Mouse (Mus musculus) urinary bladder, postnatal 4 days (tissue): ENCODE results near the gene Fbxl19.

ENCODE experiments used
- DNase-seq, 2 experiments: peaks; one replicate each; pipeline ENCODE4 v3.0.0; 2021 to 2022; ENCODE audit warnings: low spot score in 2 of 2

Gene Fbxl19

DNA sequence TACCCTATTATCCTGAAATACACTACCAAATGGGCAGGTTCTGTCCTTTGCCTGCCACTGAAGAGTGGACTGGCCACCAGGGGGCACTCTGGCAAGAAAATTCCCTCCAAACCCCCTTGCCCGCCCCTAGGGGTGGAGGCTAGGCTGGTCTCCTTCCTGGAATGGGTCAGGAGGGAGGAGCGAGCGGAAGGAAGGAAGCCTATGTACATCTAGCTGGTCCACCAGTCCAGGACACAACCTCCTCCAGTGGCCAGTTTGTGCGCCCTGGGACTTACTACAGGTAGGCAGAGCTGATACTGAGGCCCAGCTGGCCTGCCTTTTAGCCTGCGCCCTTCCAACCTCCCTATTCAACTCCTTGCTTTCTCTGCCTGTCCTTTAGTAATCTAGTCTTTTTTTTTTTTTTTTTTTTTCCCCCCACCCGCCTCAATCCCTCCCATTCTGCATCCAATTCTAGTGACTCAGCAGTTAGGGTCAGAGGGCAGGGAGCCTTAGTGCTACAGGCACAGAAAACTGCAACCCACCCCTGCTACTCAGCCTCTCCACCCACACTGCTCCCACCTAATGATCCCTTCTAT, 56.2 kb downstream of the Fbxl19 start, which contains the start of gene Hsd3b7:
Hsd3b7 (plus strand) TSS at position 170 of the 575 bp plus-strand sequence.
- DNase-seq, result peak; percentile 91 to 95

DNA sequence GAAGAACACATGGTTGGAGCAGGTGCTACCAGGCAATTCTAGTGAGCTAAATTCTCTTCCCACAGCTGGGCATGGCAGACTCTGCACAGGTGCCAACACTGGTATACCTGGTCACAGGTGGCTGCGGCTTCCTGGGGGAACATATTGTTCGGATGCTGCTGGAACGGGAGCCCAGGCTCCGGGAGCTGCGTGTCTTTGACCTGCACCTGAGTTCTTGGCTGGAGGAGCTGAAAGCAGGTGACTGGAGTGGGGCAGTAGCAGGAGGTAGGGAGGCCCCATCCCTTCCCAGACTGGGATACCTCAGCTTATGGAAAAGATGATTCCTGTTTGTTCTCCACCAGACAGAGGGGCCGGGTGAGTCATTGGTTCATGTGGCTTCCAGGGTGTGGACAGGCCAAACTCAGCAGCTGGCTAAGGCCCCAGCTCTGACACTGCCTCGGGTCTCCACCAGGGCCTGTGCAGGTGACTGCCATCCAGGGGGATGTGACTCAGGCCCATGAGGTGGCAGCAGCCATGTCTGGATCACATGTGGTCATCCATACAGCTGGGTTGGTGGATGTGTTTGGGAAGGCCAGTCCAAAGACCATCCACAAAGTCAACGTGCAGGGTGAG, 56.8 kb downstream of the Fbxl19 start:
- DNase-seq, result no peak

DNA sequence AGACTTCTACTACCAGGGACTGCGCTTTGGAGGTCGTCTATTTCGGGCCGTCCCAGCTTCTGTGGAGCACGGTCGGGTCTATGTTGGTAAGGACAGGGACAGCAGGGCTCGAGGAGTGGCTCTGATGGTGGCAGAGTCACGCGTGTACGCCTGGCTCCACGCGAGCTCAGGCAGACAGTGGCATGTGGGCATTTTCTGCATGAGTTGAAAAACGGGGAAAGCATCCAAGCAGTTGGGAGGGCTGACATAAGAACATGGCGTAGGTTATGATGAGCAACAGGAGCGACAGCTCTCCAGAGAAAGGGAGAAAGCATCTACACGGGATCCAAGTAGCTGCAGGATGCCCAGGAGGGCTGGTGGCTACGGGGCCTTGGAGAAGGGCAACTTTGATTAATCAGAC, 58.0 kb downstream of the Fbxl19 start:
- no peak for DNase-seq

DNA sequence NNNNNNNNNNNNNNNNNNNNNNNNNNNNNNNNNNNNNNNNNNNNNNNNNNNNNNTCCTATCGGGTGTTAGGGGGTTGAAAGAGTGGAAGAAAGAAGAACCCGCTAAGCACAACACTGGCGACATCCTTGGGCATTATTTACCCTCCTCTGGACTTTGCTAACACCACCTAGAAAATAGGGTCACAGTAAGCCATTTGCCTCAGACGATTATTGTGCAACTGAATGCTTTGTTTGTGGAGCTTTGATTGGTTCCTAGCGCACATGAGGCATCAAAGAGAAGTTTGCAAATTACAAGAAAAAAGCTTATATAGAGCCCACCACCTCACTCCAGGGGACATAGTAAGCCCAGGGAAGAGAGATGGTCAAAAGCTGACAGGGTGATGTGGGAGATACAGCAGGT, 64.5 kb downstream of the Fbxl19 start:
- DNase-seq, result no peak

DNA sequence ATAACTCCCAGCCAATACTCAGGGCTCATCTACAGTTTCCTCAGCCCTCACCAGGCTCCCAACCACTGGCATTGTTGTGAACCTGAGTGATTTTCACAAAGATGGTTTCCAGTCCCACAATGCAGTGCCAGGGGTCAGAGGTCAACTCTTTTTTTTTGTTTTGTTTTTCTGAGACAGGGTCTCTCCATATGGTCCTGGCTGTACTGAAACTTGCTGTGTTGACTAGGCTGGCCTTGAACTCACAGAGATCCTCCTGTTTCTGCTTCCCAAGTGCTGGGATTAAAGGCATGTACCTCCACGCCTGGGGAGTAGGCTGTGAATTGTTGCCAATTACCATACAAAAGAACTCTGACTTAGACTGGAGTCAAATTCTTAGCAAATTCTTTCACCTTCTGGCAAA, 65.5 kb downstream of the Fbxl19 start:
- no peak for DNase-seq

DNA sequence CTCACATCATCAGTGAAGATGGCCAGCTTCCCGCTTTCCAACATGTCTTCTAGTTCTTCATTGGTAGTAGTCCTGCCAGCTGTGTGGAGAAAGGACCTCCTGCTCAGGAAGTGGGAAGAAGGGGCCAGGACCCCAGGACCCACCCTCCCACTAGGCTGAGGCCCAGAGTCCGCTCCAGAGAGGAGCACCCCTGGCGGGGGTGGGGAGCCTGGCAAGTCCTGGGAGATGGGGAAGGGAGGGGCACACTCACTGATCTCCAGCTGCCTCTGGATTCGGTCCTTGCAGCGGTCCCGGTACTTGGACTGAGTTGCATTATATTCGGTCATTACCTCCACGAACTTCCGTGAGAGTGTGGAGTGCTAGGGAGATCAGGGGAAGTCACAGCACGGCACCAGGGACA, 66.3 kb downstream of the Fbxl19 start:
- DNase-seq, result no peak

DNA sequence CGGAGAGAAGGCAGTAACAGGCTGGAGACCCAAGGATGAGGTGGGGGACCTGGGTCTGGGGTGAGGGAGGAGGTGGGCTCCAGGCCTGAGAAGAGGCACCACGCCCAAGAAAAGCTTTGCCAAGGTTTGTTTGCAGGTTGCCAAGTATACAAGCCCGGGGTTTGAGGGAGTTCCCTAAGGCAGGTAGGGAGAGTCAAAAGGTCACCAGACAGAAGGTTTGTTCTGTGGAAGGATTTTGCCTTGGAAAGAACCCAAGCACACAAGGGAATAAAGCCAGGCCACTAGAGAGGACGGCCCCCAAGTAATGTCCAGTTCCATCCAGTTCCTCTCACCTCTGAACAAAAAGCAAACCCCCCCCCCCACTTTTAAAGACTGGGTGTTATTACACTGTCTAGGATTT, 66.9 kb downstream of the Fbxl19 start:
- DNase-seq, result no peak

DNA sequence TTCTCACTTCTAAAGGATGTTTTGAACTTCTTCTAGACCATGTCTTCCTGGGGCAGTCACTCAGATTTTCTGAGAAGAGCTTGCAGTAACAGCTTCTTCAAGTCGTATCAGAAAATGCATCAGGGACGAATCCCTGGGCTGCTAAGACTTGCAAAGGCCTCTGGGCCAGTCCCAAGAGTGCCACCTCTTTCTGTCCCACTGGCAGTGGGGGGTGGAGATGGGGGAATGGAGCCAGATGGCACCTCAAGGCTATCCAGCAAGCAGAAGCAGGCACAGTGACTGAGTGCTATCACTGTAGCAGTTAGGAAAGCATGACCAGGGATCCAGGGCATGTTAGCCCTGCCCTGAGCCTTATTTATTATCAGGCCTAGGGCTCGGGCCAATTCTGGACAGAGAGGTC, 67.9 kb downstream of the Fbxl19 start:
- no peak for DNase-seq

DNA sequence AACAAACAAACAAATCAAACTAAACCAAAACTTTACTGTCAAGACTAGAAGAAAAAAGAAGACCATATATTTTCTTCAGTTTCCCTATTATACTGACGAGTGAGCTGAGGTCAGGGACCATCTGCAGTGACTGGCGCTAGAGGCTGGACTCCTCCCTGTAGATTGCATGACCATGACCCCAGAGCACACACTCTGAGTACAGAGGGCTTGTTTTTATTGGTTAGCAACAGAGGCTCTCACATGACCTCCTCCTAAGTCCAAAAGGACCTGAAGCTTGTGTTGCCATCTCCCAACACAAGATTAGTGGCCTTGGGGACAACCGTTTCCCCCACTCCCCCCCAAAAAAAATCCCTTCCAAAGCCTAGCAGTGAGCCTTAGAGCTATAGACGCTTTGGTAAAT, 69.5 kb downstream of the Fbxl19 start:
- DNase-seq, result no peak

DNA sequence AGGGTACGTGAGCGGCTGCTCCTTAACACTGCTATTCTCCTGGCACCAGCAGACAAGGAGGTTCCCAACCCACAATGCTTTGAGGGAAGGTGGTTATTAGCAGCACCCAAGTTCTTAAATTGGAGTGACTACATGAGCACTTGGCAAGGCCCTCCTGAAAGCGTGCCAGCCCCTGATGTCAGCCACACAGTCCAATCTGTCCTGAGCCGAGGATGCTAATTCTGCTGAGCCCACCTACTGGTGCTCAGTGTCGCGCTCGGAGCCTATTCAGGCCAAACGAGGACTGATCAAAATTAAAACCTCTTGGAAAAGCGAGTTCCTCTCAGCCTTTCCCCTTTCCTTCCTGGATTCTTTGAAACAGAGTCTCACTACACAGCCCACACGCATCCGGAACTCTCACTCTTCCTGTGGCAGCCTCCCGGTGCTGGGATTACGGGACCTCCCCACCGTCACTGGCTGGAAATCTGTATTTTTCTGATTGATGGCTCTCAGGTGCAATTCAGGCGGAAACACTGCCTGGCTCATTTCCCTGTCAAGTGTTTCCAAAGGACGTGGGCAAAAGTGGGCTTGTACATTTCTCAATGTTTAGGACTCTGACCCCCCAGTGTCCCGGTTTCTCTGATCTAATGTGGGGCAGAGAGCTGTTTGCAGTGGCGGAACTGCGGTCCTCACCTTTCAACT, 70.0 kb downstream of the Fbxl19 start:
- DNase-seq, result no peak

DNA sequence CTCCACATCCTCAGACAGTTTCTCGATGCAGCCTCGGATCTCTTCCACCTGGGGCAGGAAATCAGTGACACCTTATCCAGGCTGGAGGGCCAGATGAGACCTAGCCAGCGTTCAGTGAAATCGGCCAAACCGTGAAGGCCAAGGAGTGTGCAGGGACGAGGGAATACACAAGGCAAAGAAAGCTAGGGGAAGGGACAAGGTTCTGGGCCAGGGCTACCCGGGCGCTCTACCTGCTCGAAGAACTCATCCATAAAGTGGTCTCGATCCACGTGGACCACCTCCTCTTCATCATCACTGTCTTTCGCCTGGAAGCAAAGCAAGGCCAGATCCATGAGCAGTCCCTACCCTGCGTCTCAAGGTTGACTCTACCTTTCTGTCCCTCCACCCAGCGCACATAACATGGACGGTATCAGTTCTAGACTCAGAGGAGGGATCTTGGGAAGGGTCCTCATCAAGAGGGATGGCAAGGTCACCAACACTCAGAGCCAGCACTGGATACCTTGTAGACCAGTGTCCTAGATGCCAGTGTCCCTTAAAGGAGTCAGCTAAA, 70.8 kb downstream of the Fbxl19 start:
- DNase-seq, result no peak

DNA sequence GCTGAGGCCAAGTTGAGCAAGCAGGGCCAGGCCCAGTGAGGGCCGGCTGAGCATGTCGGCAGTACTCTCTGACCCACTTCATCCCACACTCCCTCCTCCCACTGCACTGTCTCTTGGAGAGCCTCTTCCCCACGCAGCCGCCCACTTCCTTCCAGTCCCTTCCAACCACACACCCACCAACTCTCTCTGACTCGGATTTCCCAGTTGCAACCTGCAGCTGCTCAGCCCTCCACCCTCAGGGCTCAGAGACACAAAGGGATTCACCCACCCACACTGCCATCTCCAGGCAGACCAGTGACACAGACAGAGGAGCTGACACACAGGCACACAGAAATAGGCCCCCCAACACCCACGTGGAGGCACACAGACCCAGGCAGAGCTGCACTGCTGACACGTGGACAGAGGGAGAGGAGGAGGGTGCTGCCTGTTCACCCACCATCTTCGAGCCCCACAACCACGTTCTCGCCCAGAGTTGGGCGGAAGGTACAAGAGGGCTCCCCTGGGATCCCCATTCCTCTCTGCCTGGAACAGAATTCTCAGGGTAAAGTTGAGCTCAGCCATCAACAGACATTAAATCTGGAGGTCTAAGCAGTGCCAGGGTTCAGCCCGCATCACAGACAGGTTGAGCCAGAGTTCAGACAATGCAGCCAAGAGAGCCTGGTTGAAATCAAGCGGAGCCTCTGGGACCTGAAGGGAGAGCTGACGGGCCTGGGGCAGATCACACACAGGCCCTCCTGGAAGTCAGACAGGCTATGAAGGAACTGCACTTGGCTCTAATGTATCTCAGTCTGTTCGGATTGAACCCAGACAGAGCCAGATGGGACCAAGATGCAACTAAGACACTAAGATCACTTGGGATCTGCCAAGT, 71.8 kb downstream of the Fbxl19 start:
- peak; percentile 63 to 70 for DNase-seq

DNA sequence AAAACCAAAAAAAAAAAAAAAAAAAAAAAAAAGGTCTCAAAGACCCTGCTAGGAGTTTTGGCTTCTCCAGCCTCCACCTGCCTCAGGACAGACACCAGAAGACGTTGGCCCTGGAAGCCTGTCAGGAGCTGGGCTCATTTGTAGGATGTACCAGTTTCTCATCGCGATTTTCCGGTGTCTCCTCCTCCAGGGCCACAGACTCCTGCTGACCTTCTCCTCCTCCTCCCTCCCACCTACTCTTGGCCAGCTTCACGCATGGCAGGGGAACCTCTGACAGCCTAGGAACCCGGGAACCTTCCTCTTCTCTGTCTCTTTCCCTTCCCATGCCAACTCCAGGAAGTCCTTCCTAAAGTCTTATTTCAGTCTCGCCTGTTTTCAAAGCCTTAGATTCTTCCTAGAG, 72.7 kb downstream of the Fbxl19 start:
- no peak for DNase-seq

DNA sequence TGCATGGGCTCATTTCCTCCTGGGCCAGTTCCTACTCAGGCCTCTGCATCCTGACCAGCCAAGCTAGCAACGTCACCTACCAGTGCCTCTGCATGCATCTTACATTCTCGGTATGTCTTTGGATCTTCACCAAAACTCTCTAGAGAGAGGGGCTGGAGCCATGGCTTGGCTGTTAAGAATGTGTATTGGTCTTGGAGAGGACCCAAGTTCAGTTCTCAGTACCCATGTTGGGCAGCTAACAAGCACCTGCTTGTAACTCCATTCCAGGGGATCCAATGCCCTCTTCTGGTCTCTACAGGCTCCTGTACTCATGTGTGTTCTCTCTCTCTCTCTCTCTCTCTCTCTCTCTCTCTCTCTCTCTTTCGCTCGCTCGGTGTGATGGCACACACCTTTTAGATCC, 73.4 kb downstream of the Fbxl19 start:
- DNase-seq, result no peak
